Comparison of ENCODE assay signal across 8 mouse cellular contexts in genomic region chr10:79766508-79767325, GRCm38 (mm10). TPM values are rescaled to one million over a fixed set of nuclear protein-coding genes. Genes with fewer than 3 reads are reported as not detected.
A peak's percentile ranks its signal among the peaks of the same experiment; 100 is the strongest.
DNase-seq lines count a peak whose midpoint lies in the region; ATAC-seq and TF ChIP-seq lines count a peak whose summit lies in the region.

Gene Rnf126, minus strand, starts transcription at chr10:79766952.

- under 1% methylated on average over 101 of the region's 101 CpGs for WGBS in hindbrain, embryonic 10.5 days
- under 1% methylated on average over 69 of the region's 101 CpGs for WGBS in lung, postnatal 0 days

- peaks cover 28% of the 10 kb centered on the region for H3K36me3 ChIP-seq in hindbrain, embryonic 10.5 days
- H3K36me3 ChIP-seq in lung, postnatal 0 days (ENCODE audit: insufficient read depth, low read length), result peaks cover 2% of the 10 kb centered on the region; the same call in 1 of the 2 replicates

- peaks cover 10% of the 10 kb centered on the region; the same call in 1 of the 2 replicates for H3K27me3 ChIP-seq in hindbrain, embryonic 10.5 days (ENCODE audit: insufficient read depth, poor library complexity, severe bottlenecking)
- H3K27me3 ChIP-seq in lung, postnatal 0 days (replicated peaks; ENCODE audit: insufficient read depth, low read length), result no peaks in the 10 kb centered on the region

- H3K9me3 ChIP-seq in hindbrain, embryonic 10.5 days, result no peaks in the 10 kb centered on the region
- no peaks in the 10 kb centered on the region for H3K9me3 ChIP-seq in lung, postnatal 0 days (ENCODE audit: low read length)

- peak within 1 kb of the TSS; percentile 95 for H3K27ac ChIP-seq in hindbrain, embryonic 10.5 days
- peak within 1 kb of the TSS; percentile 85 for H3K27ac ChIP-seq in lung, postnatal 0 days (ENCODE audit: low read length)

- no peak for TF ChIP-seq EP300 in lung, postnatal 0 days (IDR thresholded peaks at IDR 0.05)

- ATAC-seq in frontal cortex, adult (ENCODE audit: low TSS enrichment), result peak; percentile 52
- ATAC-seq in lung, postnatal 0 days, result peak; percentile 94

- peak within 1 kb of the TSS; percentile 70 for H3K4me2 ChIP-seq in lung, postnatal 0 days (replicated peaks; ENCODE audit: low read depth, low read length)

- peak; percentile 100 for DNase-seq in MN1 (ENCODE audit: low spot score)
- DNase-seq in cerebellum, adult 9-10 months, result peak; percentile 99
- DNase-seq in hindbrain, embryonic 10.5 days (ENCODE audit: low spot score), result peak; percentile 100
- DNase-seq in layer of hippocampus, adult 9-11 months, result peak; percentile 98
- DNase-seq in lung, postnatal 0 days (ENCODE audit: low spot score), result peak; percentile 99
- peak; percentile 99 for DNase-seq in ovary, postnatal 14 days (ENCODE audit: low spot score)
- DNase-seq in thymus, postnatal 14 days, result peak; percentile 99

- TF ChIP-seq CTCF in lung, postnatal 0 days (IDR thresholded peaks at IDR 0.05), result no peak

- H3K4me3 ChIP-seq in hindbrain, embryonic 10.5 days, result peak within 1 kb of the TSS; percentile 73
- H3K4me3 ChIP-seq in lung, postnatal 0 days (ENCODE audit: low read depth, low read length), result peak within 1 kb of the TSS; percentile 81

- H3K9ac ChIP-seq in lung, postnatal 0 days (replicated peaks; ENCODE audit: low read depth), result peak within 1 kb of the TSS; percentile 62

- peaks cover 61% of the 10 kb centered on the region for H3K4me1 ChIP-seq in hindbrain, embryonic 10.5 days (replicated peaks)
- H3K4me1 ChIP-seq in lung, postnatal 0 days (ENCODE audit: insufficient read depth, low read depth, low read length), result peaks cover 8% of the 10 kb centered on the region

RNA-seq across cellular contexts. Expression of gene Rnf126, which starts in this region (rescaled TPM):
- 124 and 136 TPM in 2 replicates for polyA plus RNA-seq in hindbrain, embryonic 10.5 days (2016; fragmentation: Nextera tagmentation; extraction: Ambion mirVana)
- polyA plus RNA-seq in lung, postnatal 0 days (2015; fragmentation: Nextera tagmentation; extraction: Ambion mirVana), result 40.5 and 45.9 TPM in 2 replicates

Comparison
In these comparisons a context has a peak if more than half of its experiments do, and no peak if none do; other contexts are left out.
1. Peak in every context shown above with its lines: DNase-seq, ATAC-seq, H3K4me3 ChIP-seq and H3K27ac ChIP-seq.